Mouse (Mus musculus): ENCODE data around the gene Slc26a3. TPM values are rescaled to one million over a fixed set of nuclear protein-coding genes. Genes with fewer than 3 reads are reported as not detected.
A peak's percentile ranks its signal among the peaks of the same experiment; 100 is the strongest.
"Not testable (repeated sequence)": the region's sequence is repeated elsewhere in the genome, so short reads cannot be mapped to it uniquely, and the experiment has no call there.

Gene Slc26a3
- polyA plus RNA-seq, 1 experiment: not detected

GRCm38 (mm10) chr12:31462615-31463014 is 71.9 kb downstream of the Slc26a3 start:
- H3K27ac ChIP-seq (replicated peaks; ENCODE audit: low read depth, low read length): no peak overlapping the region
- H3K4me3 ChIP-seq (ENCODE audit: insufficient read depth, low read depth, low read length): no peak overlapping the region
- H3K4me1 ChIP-seq (ENCODE audit: control insufficient read depth, insufficient read depth, insufficient read length, low read length): no peaks in the 10 kb centered on the region

- H3K4me1 ChIP-seq (ENCODE audit: control insufficient read depth, insufficient read depth, insufficient read length, low read length); H3K27ac ChIP-seq (replicated peaks; ENCODE audit: low read depth, low read length); H3K4me3 ChIP-seq (ENCODE audit: insufficient read depth, low read depth, low read length): not testable (repeated sequence)
These were observed 87.5 kb downstream of the Slc26a3 start for GRCm38 (mm10) chr12:31478182-31478581.

- H3K4me1 ChIP-seq (ENCODE audit: control insufficient read depth, insufficient read depth, insufficient read length, low read length): no peaks in the 10 kb centered on the region
- no peak overlapping the region for H3K27ac ChIP-seq (replicated peaks; ENCODE audit: low read depth, low read length)
- no peak overlapping the region for H3K4me3 ChIP-seq (ENCODE audit: insufficient read depth, low read depth, low read length)
These were observed 95.8 kb downstream of the Slc26a3 start for GRCm38 (mm10) chr12:31486431-31486830.

GRCm38 (mm10) chr12:31498936-31499313 is 108.3 kb downstream of the Slc26a3 start:
- H3K27ac ChIP-seq (replicated peaks; ENCODE audit: low read depth, low read length): peak overlapping the region; percentile 61; the same call in 1 of the 2 replicates
- H3K4me1 ChIP-seq (ENCODE audit: control insufficient read depth, insufficient read depth, insufficient read length, low read length): peaks cover 2% of the 10 kb centered on the region
- peak overlapping the region; percentile 92 for H3K4me3 ChIP-seq (ENCODE audit: insufficient read depth, low read depth, low read length)

GRCm38 (mm10) chr12:31499314-31500131 is 108.9 kb downstream of the Slc26a3 start, which contains the start of gene Cbll1:
Gene Cbll1, minus strand, starts transcription at chr12:31499616.
- H3K27ac ChIP-seq (replicated peaks; ENCODE audit: low read depth, low read length): peak within 1 kb of the TSS; percentile 97
- H3K4me3 ChIP-seq (ENCODE audit: insufficient read depth, low read depth, low read length): peak within 1 kb of the TSS; percentile 92
- peaks cover 2% of the 10 kb centered on the region for H3K4me1 ChIP-seq (ENCODE audit: control insufficient read depth, insufficient read depth, insufficient read length, low read length)

- Histone ChIP-seq H3K4me3 (ENCODE audit: insufficient read depth, low read depth, low read length) (peak overlapping the region; percentile 92), H3K27ac (replicated peaks; ENCODE audit: low read depth, low read length) (peak overlapping the region; percentile 64), H3K4me1 (ENCODE audit: control insufficient read depth, insufficient read depth, insufficient read length, low read length) (peaks cover 2% of the 10 kb centered on the region)
These were observed 109.5 kb downstream of the Slc26a3 start for GRCm38 (mm10) chr12:31500196-31500595.

- Histone ChIP-seq H3K4me1 (ENCODE audit: control insufficient read depth, insufficient read depth, insufficient read length, low read length) (peaks cover 2% of the 10 kb centered on the region), H3K27ac (replicated peaks; ENCODE audit: low read depth, low read length) (no peak overlapping the region), H3K4me3 (ENCODE audit: insufficient read depth, low read depth, low read length) (no peak overlapping the region)
These were observed 110.6 kb downstream of the Slc26a3 start for GRCm38 (mm10) chr12:31501266-31501665.

GRCm38 (mm10) chr12:31503211-31503610 is 112.5 kb downstream of the Slc26a3 start:
- no peak overlapping the region for H3K27ac ChIP-seq (replicated peaks; ENCODE audit: low read depth, low read length)
- H3K4me1 ChIP-seq (ENCODE audit: control insufficient read depth, insufficient read depth, insufficient read length, low read length): no peaks in the 10 kb centered on the region
- no peak overlapping the region for H3K4me3 ChIP-seq (ENCODE audit: insufficient read depth, low read depth, low read length)

- H3K4me1 ChIP-seq (ENCODE audit: control insufficient read depth, insufficient read depth, insufficient read length, low read length): no peaks in the 10 kb centered on the region
- H3K4me3 ChIP-seq (ENCODE audit: insufficient read depth, low read depth, low read length): no peak overlapping the region
- H3K27ac ChIP-seq (replicated peaks; ENCODE audit: low read depth, low read length): no peak overlapping the region
These were observed 117.2 kb downstream of the Slc26a3 start for GRCm38 (mm10) chr12:31507718-31508364.

GRCm38 (mm10) chr12:31508496-31508895 is 117.8 kb downstream of the Slc26a3 start:
- no peak overlapping the region for H3K27ac ChIP-seq (replicated peaks; ENCODE audit: low read depth, low read length)
- no peak overlapping the region for H3K4me3 ChIP-seq (ENCODE audit: insufficient read depth, low read depth, low read length)
- no peaks in the 10 kb centered on the region for H3K4me1 ChIP-seq (ENCODE audit: control insufficient read depth, insufficient read depth, insufficient read length, low read length)

GRCm38 (mm10) chr12:31511218-31511617 is 120.5 kb downstream of the Slc26a3 start:
- Histone ChIP-seq H3K4me3 (ENCODE audit: insufficient read depth, low read depth, low read length) (no peak overlapping the region), H3K4me1 (ENCODE audit: control insufficient read depth, insufficient read depth, insufficient read length, low read length) (no peaks in the 10 kb centered on the region), H3K27ac (replicated peaks; ENCODE audit: low read depth, low read length) (no peak overlapping the region)

GRCm38 (mm10) chr12:31512634-31513411 is 122.2 kb downstream of the Slc26a3 start:
- Histone ChIP-seq H3K4me3 (ENCODE audit: insufficient read depth, low read depth, low read length) (no peak overlapping the region), H3K27ac (replicated peaks; ENCODE audit: low read depth, low read length) (no peak overlapping the region), H3K4me1 (ENCODE audit: control insufficient read depth, insufficient read depth, insufficient read length, low read length) (no peaks in the 10 kb centered on the region)

- Histone ChIP-seq H3K27ac (replicated peaks; ENCODE audit: low read depth, low read length) (no peak overlapping the region), H3K4me1 (ENCODE audit: control insufficient read depth, insufficient read depth, insufficient read length, low read length) (no peaks in the 10 kb centered on the region), H3K4me3 (ENCODE audit: insufficient read depth, low read depth, low read length) (no peak overlapping the region)
These were observed 123.2 kb downstream of the Slc26a3 start for GRCm38 (mm10) chr12:31513724-31514503.

GRCm38 (mm10) chr12:31520119-31520518 is 129.4 kb downstream of the Slc26a3 start:
- Histone ChIP-seq H3K27ac (replicated peaks; ENCODE audit: low read depth, low read length) (no peak overlapping the region), H3K4me3 (ENCODE audit: insufficient read depth, low read depth, low read length) (no peak overlapping the region), H3K4me1 (ENCODE audit: control insufficient read depth, insufficient read depth, insufficient read length, low read length) (no peaks in the 10 kb centered on the region)
